Mouse (Mus musculus) kidney, adult 2 months (tissue): ENCODE measurements around the gene Hipk2.

Experiments
- CTCF ChIP-seq: fragments of 200-500 bp; conservative IDR thresholded peaks from 2 replicates; pipeline ENCODE4 v1.5.1; 2011; ENCODE audit warnings: low read depth, mild to moderate bottlenecking, control low read depth, low read length, moderate library complexity, mixed read lengths; ENCODE audit not compliant: insufficient read depth, insufficient read length
- POLR2A ChIP-seq: fragments of 200-500 bp; IDR thresholded peaks from one replicate; pipeline ENCODE4 v1.6.1; 2011; ENCODE audit warnings: low read depth, low read length, control low read depth

DNA sequence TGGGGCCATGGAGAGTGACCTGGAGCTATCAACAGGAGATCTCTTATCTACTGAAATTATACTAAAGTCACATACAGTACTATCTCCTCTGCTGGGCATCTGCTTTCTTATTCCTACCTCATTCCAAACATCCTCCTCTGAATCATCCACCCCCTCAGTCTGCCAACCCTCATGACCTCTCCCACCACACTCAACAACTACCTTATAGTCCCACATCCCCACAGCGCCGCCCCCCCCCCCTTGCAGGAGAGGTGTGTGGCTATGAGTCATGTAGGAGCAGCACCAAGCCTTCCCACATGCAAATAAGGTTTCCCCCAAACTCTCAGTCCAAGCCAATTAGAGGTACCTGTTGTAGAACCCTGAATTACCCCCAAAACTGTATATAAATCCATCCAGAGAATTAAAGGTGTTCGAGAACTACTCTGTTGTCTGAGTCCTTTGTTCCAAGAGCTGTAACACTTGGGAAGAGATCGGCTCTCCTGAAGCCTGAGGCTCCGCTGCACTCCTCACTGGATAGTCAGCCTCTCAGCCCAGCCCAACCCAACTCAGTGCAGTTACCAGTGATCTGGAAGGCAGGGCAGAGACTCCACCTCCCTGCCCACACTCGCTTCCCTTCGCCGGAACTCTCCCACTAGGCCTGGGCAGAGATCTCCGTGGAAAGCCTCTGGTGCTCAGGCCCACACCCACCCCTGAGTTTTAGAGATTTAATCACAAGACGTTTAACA, 66.4 kb downstream of the Hipk2 start:
- TF ChIP-seq CTCF (no peak), POLR2A (no peak)
